Mouse (Mus musculus) frontal cortex, postnatal 14 days (tissue): ENCODE data around the gene Mrgbp.

Experiments used
- DNase-seq, 2 experiments: peaks; one replicate each; pipeline ENCODE4 v3.0.0; 2022; ENCODE audit warnings: low spot score in 2 of 2

The Mrgbp gene

DNA sequence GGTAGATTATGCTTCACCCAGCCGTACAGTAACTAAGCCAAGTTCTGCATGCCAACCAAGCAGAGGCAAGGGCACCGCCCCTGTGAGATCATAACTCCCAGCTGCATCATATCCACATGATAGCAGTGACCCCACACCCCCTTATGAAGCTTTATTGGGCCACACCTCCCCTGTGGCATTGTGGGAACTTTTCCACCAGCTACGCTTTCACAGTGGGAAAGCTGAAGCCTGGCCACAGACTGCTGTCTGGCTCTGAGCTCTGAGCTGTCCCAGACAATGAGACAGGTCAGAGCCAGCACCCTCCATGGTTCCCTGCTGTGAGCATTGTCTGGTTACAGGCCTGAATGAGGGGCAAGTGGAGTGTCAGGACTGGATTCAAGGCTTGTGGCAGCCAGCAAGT lies at the start of gene Mrgbp:
Mrgbp (plus strand) TSS at position 303 of the 400 bp plus-strand sequence.
- no peak for DNase-seq

DNA sequence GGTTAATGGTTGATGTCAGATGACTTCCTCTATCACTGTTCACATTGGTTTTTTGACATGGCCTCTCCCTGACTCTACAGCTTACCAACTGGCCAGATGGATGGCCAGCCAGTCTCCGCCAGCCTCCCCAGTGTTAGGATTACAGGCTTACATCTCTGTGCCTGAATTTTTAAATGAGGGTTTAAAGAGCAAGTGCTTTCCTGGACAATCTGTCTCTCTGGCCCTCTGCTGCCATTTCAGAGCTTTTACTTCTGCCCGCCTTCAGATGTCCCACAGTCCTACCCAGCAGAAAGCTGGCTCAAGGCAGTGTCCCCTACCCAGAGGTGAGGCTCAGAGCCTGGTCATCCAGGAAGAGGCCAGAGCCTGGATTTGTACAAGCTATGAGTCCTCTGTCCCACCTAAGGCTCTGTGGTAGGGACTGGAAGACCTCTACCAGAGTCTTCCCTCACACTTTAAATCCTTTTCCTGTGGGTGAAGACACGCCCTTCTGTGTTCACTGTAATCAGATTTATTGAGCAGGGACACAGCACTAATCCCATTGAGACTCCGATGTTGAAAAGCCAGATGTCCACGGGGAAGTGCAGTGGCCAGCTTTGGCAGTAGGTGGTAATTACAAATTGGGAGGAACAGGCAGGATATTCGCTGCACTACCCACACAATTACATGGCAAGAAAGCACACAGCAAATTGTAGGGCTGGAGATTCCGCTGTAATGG lies 49.3 kb upstream of the Mrgbp start:
- no peak for DNase-seq

DNA sequence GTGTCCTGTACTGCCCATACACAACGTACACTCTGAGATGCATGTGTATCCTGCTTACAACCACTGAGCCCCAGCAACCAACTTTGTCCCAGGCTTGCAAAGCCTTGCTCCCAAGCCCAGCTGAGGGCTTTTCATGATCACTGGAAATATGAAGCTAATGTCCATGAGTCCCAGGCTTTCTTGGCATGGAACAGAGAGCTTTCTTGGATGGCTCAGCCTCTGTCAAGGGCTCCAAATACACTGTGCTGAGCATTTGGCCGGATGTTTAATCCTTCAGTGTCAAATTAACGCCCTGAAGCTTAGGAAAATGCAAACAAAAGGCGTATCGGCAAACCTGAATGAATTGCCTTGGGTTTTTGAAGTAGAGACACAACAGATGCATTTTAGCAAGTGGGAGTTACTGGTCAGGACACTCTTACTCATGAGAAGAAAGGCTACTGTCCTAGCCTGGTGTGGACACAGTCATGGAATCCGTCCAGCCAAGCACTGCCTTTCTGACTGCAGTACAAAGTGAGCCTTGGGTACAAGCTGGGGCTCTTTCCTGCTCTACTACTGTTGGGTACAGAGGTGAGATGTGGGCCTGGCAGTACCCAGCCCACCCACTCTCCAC lies 48.6 kb upstream of the Mrgbp start:
- no peak for DNase-seq

DNA sequence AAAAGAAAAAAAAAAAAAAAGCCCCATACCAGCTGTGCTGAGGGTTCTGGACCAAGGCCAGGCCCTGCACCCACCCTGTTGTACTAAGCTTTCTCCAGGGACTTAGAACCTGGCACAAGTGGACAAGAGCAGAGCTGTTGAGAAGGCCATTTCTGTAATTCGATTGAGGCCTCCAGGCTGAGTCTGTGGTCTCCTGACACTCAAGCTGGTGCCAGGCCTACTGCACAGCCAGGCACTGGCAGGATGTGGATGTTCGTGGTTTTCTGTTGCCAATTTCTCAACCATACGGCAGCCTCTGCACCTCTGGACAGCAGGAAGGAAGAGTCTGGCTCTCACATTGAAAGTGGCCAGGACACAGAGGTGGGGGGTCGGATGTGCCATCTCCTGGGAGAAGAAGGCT lies 47.9 kb upstream of the Mrgbp start:
- DNase-seq = no peak

DNA sequence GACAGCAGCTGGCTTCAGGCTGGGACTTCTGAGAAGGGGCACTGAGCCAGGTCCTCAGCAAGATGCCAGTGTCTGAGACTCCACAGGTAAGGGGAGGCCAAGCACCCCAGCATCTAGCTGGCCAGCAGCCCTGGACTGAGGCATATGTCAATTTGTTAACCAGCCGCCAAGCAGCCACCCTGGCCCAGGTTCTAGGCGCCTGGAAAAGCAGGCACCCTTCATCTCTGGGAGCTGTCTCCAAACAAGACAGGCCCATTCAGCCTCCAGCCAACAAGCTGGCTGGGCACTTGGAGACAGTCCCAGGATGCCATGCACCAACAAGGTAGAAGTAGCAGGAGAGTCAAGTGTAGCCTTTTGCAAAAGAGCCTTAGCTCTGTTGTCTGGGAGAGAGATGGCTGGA lies 37.4 kb upstream of the Mrgbp start:
- no peak for DNase-seq

DNA sequence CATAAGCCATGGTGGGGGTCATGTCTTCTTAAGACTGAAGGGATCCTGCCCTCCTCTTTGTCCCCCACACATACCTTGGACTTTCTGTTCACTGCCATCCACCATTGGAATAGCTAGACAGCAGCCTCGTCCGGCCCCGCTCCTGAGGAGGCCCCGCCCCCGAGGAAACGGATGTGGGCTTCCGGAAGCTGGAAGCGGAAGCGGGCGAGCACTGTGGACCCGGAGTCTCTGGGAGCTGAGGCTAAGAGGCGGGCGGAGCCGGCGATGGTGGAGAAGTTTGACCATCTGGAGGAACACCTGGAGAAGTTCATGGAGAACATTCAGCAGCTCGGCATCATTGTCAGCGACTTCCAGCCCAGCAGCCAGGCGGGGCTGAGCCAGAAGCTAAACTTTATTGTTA lies 36.1 kb upstream of the Mrgbp start:
- DNase-seq = no peak

DNA sequence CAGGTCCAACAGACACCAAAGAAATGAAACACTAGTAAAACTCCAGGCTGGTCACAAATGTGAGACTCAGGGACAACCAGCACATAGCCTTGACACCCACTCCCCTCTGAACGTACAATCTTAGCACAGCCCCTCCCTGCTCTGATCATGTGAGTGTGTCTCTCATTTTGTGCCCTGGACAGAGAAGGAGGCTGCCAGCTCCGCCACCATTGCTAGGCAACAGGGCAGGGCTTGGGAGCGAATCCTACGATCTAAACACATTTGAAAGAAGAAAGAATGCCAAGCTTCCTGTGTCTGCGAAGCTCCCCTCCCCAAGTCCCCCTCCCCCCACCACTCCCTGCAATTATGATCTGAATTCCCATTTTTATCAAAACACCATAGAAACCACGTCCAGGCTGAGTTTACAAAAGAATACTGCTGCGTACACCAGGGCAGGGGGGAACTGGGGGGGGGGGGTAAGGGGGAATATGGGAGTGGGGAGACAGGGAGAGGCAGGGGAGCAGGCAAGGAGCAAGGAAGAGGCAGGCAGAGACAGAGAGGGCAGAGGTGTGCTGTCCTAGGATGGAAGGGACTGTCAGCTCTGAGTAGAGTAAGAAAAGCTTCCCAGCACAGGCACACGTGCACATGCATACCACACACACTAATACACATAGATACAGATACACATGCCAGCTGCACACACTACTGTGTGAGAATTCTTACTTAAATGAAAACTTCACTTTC lies 33.6 kb upstream of the Mrgbp start:
- DNase-seq = peak in 1 of 2 experiments; percentile 26

DNA sequence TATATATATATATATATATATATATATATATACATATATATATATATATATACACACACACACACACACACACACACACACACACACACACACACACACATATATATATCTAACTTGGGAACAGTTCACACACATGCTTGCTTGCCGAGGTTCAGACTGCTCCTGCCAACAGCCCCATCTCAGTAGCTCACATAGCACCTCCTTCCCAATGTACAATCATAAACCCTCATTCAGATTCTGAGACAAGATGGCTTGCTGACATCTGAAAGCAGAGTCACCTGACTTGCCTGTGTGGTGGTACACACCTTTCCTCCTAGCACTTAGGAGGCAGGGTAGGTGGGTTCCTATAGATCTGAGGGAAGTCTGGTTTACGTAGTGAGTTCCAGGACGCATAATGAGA lies 28.8 kb upstream of the Mrgbp start:
- no peak for DNase-seq

DNA sequence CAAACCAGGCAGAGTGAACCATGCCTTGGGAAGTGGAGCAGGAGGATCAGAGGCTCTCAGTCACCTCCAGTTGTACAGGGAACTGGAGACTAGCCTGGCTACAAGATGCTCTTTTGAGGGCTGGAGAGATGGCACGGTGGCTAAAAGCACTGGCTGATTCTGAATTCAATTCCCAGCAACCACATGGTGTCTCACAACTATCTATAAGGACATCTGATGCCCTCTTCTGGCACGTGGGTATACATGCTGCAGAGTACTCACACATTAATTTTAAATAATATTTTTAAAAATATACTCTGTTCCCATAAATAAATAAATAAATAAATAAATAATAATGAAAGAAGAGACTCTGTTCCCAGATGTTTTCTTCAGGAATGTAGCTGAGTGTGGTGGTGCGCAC lies 25.9 kb upstream of the Mrgbp start:
- DNase-seq = no peak

DNA sequence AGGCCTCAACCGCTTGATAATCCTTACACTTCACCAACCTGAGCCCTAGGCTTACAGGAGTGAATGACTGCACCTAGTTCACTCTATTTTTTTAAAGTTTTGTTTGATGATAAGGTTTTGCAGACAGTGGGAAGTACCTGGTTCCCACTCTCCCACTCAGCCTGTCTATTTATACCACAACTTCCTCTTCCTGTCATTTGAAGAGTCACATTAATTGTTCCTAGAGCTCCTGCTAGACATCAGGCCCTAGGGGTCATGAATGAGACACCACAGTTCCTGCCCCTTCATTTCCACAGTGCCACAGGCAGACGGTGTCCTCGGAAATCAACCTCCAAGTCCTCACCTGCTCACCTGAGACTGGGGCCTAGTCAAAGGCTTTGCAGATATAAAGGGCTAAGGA lies 24.6 kb upstream of the Mrgbp start:
- DNase-seq = no peak

DNA sequence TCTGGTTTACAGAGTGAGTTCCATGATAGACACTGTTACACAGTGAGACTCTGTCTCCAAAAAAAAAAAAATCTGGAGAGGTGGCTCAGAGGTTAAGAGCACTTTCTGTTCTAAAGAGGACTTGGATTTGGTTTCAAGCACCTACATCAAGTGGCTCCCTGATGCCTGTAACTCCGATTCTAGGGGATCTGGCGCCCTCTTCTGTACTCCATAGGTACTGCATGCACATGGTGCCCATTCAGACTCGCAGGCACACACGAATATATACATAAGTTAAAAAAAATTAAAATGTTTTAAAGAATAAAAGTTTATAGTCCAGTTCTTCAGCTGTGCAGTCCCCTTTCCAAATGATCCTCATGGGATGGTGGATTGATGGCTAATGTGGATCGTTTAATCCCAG lies 20.9 kb upstream of the Mrgbp start:
- no peak for DNase-seq

DNA sequence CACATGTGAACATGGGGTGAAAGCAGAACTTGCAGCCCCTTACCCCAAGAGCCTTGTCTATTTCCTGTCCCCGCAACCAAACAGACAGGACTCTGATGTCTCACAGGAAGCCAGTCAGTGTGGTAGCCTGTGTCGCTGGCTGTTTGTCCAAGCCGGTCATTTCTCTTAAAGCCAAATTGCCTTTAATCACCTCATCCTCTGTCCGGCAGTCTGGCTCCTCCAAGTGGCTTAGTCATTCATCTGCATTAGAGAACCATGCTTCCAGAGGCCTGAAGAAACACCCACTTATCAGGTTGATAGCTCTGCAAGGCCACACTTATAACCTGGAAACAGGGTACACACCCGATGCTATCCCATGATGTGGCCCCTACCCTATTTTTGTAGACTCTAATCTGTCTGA lies 19.0 kb upstream of the Mrgbp start:
- no peak for DNase-seq

DNA sequence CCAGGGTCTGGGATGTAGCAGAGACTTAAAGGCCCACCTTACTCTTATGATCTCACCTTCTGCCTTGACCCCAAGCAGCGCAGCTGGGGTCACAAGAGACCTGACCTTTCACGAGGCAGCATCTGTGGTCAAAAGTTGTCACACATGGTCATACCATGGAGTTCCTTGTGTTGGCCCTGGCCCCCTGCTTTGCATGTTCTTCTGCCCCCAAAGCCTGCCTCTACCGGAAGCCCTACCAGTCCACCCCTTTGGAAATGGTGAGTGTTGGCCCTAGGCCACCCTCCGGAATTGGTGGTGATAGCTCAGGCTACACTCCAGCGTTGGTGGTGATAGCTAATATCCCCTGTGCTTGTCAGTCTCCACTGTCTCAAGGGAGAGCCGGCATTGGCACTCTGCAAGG lies 17.8 kb upstream of the Mrgbp start:
- no peak for DNase-seq

DNA sequence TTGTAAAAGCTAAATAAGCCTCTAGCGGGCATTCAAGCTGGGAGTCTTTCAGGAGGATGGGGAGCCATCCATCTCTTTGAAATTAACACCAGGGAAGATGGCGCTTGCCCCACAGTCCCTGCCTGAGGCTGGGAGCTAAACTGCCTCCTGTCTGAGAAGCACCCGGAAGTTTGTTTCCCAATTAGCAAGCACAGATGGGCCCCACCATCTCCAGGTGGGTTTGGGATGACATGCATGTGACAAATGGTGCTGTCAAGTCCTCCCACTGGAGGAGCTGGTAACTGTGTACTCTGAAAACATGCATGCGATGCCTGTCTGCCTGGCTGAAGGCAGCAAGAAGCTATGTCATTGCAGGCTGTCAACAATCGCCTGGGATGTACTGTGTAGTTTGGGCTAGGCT lies 17.3 kb upstream of the Mrgbp start:
- DNase-seq = no peak

DNA sequence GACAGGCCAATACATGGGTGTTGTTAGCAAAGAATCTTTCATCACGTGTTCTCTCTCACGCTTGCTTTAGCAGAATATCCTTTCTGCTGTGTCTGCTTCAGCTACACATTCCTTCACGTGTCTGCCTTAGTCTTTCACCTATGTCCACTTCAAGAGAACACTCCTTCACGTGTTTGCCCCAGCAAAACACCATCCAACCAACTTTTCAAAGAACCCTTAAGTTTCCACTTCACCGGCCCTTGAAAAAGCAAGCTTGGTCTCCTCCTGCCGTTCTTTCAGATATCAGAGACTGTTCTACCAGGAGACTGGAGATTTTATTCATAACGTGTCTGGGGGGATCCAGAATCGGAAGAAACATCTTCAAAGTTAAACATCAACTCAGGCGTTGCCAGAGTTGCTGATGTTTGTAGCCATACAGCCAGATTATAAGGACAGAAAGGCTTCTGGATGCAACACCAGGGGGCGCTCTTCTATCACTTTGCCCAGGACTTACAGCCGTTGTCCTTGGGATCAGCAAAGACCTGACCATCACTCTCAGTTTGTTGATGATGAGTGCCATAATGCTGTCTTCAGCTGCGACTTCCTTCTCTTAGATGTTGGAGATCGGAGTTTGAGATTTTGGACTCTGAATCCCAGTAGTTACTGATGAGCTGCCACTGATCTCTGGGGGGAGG lies 14.7 kb upstream of the Mrgbp start:
- DNase-seq = no peak

DNA sequence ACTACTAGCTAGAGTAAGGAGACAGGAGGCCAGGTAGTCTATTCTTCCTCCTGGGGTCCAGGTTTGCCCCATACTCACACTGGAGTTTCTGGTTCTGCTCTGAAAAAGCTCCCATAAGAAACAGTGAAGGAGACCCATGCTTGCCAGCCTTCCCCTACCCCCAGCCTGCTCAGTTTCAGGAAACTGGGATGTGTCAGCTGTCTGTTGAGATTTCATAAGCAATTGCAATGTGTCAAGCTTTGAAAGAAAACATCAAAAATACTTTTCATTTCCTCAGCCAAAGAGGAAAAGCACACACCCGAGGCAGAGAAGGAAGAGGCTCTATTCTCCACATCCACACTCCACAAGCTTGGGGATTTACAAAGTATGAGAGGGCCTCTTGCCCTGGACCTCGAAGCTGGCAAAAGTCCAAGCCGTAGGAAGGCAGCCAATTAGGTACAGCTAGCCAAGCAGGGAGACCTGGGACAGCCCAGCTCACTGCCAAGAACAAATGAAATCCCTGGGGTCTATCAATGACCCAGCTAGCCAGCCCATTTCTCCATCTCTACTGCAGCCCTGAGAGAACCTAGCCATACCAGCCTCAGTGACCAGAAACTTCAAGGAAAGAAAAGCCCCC lies 12.0 kb upstream of the Mrgbp start:
- no peak for DNase-seq

DNA sequence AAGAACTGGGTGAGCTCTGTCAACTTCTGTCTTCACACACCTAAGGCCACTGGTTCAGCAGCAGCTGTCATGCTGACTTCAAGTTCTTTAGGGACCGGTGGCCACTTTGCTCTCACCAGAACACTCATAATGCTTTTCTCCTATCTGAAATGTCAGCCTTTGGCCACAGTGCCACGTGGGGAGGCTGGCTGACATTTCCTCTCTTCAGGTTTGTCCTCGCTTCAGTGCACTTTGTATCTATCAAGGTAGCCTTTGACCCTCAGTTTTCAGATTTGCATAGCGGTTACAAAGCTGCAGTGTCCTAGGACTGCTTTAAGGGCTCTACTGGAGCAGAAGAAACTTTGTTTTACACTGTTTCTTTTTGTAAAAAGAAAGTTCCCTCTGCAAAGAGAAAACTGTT lies 4.6 kb upstream of the Mrgbp start:
- DNase-seq = no peak

DNA sequence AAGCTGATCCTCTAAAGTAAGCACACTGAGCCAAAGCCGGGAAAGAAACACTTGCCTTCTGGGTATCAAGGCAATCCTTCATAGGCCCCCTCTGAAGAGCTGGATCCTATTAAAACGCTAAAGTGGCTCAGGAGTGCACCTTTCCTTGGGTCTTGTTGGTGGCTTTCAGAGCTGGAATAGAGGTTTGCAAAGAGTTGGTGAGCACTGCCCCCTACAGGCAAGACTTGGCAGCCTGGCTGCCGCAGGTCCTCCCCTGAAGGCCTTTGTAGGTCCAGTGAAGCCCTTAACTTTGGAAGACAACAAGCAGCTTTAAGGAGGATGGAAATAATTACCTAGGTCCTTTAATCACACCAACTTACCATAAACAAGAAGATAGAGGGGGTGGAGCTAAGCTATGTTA lies 2.4 kb upstream of the Mrgbp start:
- DNase-seq = peak in 1 of 2 experiments; percentile 66

DNA sequence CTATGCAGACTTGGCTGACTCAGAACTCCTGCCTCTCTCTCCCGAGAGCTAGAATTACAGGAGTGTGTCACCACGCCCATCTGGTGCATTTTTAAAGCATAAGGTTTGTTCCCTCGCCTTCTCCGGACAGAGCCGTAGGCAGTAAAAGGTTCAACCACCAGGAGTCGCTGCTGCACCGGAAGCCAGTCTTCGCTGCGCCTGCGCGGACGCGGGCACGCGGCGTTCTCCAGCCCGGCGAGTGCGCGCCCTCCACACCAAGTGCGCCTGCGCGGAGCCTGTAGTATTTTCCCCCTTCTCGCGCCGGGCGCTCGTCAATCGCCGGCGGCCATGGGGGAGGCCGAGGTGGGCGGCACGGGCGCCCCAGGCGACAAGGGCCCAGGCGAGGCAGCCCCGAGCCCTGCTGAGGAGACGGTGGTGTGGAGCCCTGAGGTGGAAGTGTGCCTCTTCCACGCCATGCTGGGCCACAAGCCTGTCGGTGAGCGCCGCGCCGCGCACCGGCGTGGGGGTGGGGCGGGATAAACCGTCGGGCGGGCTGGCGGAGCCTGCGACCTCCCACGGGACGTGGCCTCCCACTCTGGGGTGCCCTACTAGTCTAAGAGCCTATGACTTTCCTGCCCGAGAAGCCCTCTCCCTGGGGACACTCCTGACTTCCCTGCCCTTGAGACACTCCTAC lies 1.5 kb downstream of the Mrgbp start:
- peak; percentile 89 to 96 for DNase-seq

DNA sequence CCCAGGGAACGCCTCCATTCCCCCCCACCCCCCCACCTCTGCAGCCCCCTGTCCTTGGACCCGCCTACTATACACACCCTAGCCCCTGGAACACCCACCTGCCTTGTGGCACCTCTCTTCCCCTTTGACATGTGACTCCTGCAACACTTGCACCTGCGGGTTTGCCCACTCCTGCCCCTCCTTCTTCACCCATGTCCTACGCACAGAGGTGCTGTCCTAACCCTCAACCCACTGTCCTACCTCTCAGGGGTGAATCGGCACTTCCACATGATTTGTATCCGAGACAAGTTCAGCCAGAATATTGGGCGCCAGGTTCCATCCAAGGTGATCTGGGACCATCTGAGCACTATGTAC lies 2.0 kb downstream of the Mrgbp start:
- no peak for DNase-seq

DNA sequence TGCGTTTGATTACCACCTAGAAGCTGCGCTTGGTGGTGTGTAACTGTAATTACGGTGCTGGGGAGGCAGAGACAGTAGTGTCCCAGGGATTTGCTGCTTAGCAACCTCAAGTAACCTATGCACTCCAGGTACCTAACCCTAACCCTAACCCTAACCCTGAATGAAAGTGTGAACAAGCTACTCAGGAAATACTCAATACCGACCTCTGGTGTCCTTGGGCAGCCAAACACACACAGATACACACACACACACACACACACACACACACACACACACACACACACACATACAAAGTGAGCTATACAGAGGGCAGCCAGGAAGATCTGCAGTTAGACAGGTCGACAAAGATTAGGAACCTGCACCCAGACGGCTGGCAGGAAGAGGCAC lies 7.6 kb downstream of the Mrgbp start:
- no peak for DNase-seq
